Mouse (Mus musculus) kidney, embryonic 15.5 days (tissue): ENCODE results near the gene Olfr1391. TPM values are rescaled to one million over a fixed set of nuclear protein-coding genes. Genes with fewer than 3 reads are reported as not detected.

ENCODE experiments used
- polyA plus RNA-seq: library from polyadenylated mRNA; unstranded; fragments of >200 nt; fragmentation: Nextera tagmentation; extraction: Ambion mirVana; gene quantifications from 2 replicates; pipeline ENCODE4 v1.2.1, GENCODE M21; 2015

Olfr1391 gene
- polyA plus RNA-seq, 1 experiment from 2014 or later = not detected

Other genes with a start within 250 kb of the Olfr1391 start
- 1.7 and 2.1 TPM in 2 replicates for gene Ifi47, start 246.2 kb upstream of the Olfr1391 start, polyA plus RNA-seq
- not detected in 2 replicates for gene Olfr1396, start 207.9 kb upstream of the Olfr1391 start, polyA plus RNA-seq
- not detected in 2 replicates for gene Olfr1395, start 180.5 kb upstream of the Olfr1391 start, polyA plus RNA-seq
- gene Olfr1394, start 168.4 kb upstream of the Olfr1391 start, polyA plus RNA-seq = not detected in 2 replicates
- 2.6 and 5.6 TPM in 2 replicates for gene Btnl9, start 135.6 kb upstream of the Olfr1391 start, polyA plus RNA-seq
- 40.5 and 41.9 TPM in 2 replicates for gene Zfp62, start 119.5 kb upstream of the Olfr1391 start, polyA plus RNA-seq
- 66.7 and 75.0 TPM in 2 replicates for gene Mgat1, start 78.6 kb upstream of the Olfr1391 start, polyA plus RNA-seq
- gene Olfr1393, start 44.4 kb upstream of the Olfr1391 start, polyA plus RNA-seq = not detected in 2 replicates
- 0.10 and 0.15 TPM in 2 replicates for gene Olfr1392, start 37.5 kb upstream of the Olfr1391 start, polyA plus RNA-seq
- not detected in 2 replicates for gene Olfr10, start 18.0 kb upstream of the Olfr1391 start, polyA plus RNA-seq
- not detected in 2 replicates for gene Olfr1390, start 12.4 kb downstream of the Olfr1391 start, polyA plus RNA-seq
- not detected in 2 replicates for gene Olfr1389, start 100.3 kb downstream of the Olfr1391 start, polyA plus RNA-seq
- 0.06 and 0.09 TPM in 2 replicates for gene Olfr1388, start 113.9 kb downstream of the Olfr1391 start, polyA plus RNA-seq
- gene Olfr1387, start 132.6 kb downstream of the Olfr1391 start, polyA plus RNA-seq = not detected in 2 replicates
- not detected in 2 replicates for gene Olfr1386, start 142.3 kb downstream of the Olfr1391 start, polyA plus RNA-seq
- not detected in 2 replicates for gene Olfr1385, start 166.3 kb downstream of the Olfr1391 start, polyA plus RNA-seq
- gene Olfr1384, start 184.0 kb downstream of the Olfr1391 start, polyA plus RNA-seq = not detected in 2 replicates
- gene Olfr1383, start 196.9 kb downstream of the Olfr1391 start, polyA plus RNA-seq = not detected in 2 replicates
- not detected in 2 replicates for gene Olfr1382, start 205.5 kb downstream of the Olfr1391 start, polyA plus RNA-seq
- 0.06 TPM in 1 of 2 replicates, not detected in the other for gene Olfr1381, start 220.7 kb downstream of the Olfr1391 start, polyA plus RNA-seq
- gene Olfr1380, start 234.1 kb downstream of the Olfr1391 start, polyA plus RNA-seq = not detected in 2 replicates